Mouse (Mus musculus) bone marrow macrophage, adult 2 months (primary cell): ENCODE results near the gene Etfrf1.

Experiments used
- CTCF ChIP-seq: IDR thresholded peaks from 2 replicates; pipeline ENCODE4 v1.5.1; 2012; ENCODE audit warnings: low read depth, mild to moderate bottlenecking, low read length, moderate library complexity
- POLR2A ChIP-seq: IDR thresholded peaks from 2 replicates; pipeline ENCODE4 v1.6.1; 2012; ENCODE audit warnings: mild to moderate bottlenecking, low read depth, low read length, borderline replicate concordance

DNA sequence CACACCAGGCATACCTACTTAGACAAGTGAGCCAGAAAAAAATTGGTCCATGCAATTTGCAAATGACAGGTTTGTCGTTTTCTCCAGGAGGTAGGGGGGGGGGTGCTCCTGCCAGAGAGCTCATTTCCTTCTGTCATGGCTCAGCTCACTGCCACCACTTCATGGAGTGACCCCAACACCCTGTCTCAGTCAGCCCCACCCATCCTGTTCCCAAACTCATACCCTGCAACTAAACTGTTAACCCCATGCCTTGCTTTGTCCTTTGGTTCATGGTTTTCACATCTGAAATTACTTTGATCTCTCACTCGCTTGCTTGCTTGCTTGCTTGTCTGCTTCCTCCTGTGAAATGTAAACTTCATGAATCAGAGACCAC, 45.8 kb downstream of the Etfrf1 start:
- TF ChIP-seq CTCF (no peak), POLR2A (no peak)
